Mouse (Mus musculus) B cell, adult 2 months (primary cell): ENCODE measurements around the gene Kcnmb4.

Experiments
- DNase-seq, 2 experiments: peaks; one replicate each; pipeline ENCODE4 v3.0.0; 2022

The Kcnmb4 gene

GRCm38 (mm10) chr10:116450621-116451020 is 23.1 kb downstream of the Kcnmb4 start:
- no peak for DNase-seq

GRCm38 (mm10) chr10:116448166-116448565 is 25.5 kb downstream of the Kcnmb4 start:
- DNase-seq = no peak

GRCm38 (mm10) chr10:116447176-116447575 is 26.5 kb downstream of the Kcnmb4 start:
- no peak for DNase-seq

GRCm38 (mm10) chr10:116446040-116446439 is 27.6 kb downstream of the Kcnmb4 start:
- no peak for DNase-seq

GRCm38 (mm10) chr10:116444826-116445225 is 28.9 kb downstream of the Kcnmb4 start:
- no peak for DNase-seq

GRCm38 (mm10) chr10:116444371-116444770 is 29.3 kb downstream of the Kcnmb4 start:
- no peak for DNase-seq

- no peak for DNase-seq
Observed at GRCm38 (mm10) chr10:116440946-116441345, 32.7 kb downstream of the Kcnmb4 start.

- no peak for DNase-seq
Observed at GRCm38 (mm10) chr10:116440088-116440487, 33.6 kb downstream of the Kcnmb4 start.

GRCm38 (mm10) chr10:116435455-116435854 is 38.2 kb downstream of the Kcnmb4 start:
- DNase-seq = no peak

GRCm38 (mm10) chr10:116432421-116432820 is 41.3 kb downstream of the Kcnmb4 start:
- DNase-seq = no peak

GRCm38 (mm10) chr10:116428026-116428780 is 45.5 kb downstream of the Kcnmb4 start:
- no peak for DNase-seq

GRCm38 (mm10) chr10:116426176-116426575 is 47.5 kb downstream of the Kcnmb4 start:
- DNase-seq = no peak

- no peak for DNase-seq
Observed at GRCm38 (mm10) chr10:116424921-116425320, 48.8 kb downstream of the Kcnmb4 start.

- no peak for DNase-seq
Observed at GRCm38 (mm10) chr10:116422551-116422950, 51.1 kb downstream of the Kcnmb4 start.

- no peak for DNase-seq
Observed at GRCm38 (mm10) chr10:116420976-116421375, 52.7 kb downstream of the Kcnmb4 start.

- DNase-seq = no peak
Observed at GRCm38 (mm10) chr10:116418121-116418726, 55.5 kb downstream of the Kcnmb4 start.

- no peak for DNase-seq
Observed at GRCm38 (mm10) chr10:116416726-116417125, 57.0 kb downstream of the Kcnmb4 start.

GRCm38 (mm10) chr10:116416142-116416541 is 57.5 kb downstream of the Kcnmb4 start:
- no peak for DNase-seq

GRCm38 (mm10) chr10:116410826-116411225 is 62.9 kb downstream of the Kcnmb4 start:
- no peak for DNase-seq

- no peak for DNase-seq
Observed at GRCm38 (mm10) chr10:116407684-116408359, 65.9 kb downstream of the Kcnmb4 start.

- no peak for DNase-seq
Observed at GRCm38 (mm10) chr10:116405011-116405410, 68.7 kb downstream of the Kcnmb4 start.

- no peak for DNase-seq
Observed at GRCm38 (mm10) chr10:116403679-116404078, 70.0 kb downstream of the Kcnmb4 start.

GRCm38 (mm10) chr10:116402742-116403425 is 70.8 kb downstream of the Kcnmb4 start:
- DNase-seq = no peak
